Mouse (Mus musculus): ENCODE data around the gene Ddx46. TPM values are rescaled to one million over a fixed set of nuclear protein-coding genes. Genes with fewer than 3 reads are reported as not detected.

The Ddx46 gene
- total RNA-seq, 2 experiments from 2014 or later, result 33.8 to 34.3 TPM

GRCm38 (mm10) chr13:55726598-55727119 is 91.8 kb downstream of the Ddx46 start:
- no peak for DNase-seq

- DNase-seq, result peak; percentile 89
These were observed 92.5 kb downstream of the Ddx46 start, which contains the start of gene Pcbd2 for GRCm38 (mm10) chr13:55727120-55727838. Gene Pcbd2, plus strand, starts transcription at chr13:55727368.

- peak; percentile 68 for DNase-seq
These were observed 93.0 kb downstream of the Ddx46 start for GRCm38 (mm10) chr13:55727839-55728238.

- DNase-seq, result no peak
These were observed 95.9 kb downstream of the Ddx46 start for GRCm38 (mm10) chr13:55730716-55731115.

Other genes with a start within 250 kb of the Ddx46 start
- gene Slc34a1, start 236.8 kb upstream of the Ddx46 start, total RNA-seq (2021), result not detected
- gene Pfn3, start 219.8 kb upstream of the Ddx46 start, total RNA-seq (2021), result not detected
- not detected for gene F12, start 208.2 kb upstream of the Ddx46 start, total RNA-seq (2021)
- gene Grk6, start 190.0 kb upstream of the Ddx46 start, total RNA-seq (2021), result 10 to 100 TPM; 29.9 to 31.1 TPM
- gene Prr7, start 170.8 kb upstream of the Ddx46 start, total RNA-seq (2021), result 1 to 10 TPM; 2.1 to 2.3 TPM
- gene Dbn1, start 146.9 kb upstream of the Ddx46 start, total RNA-seq (2021), result 10 to 100 TPM; 64.5 to 66.8 TPM
- 100 to 1,000 TPM; 115 to 119 TPM for gene Pdlim7, start 121.4 kb upstream of the Ddx46 start, total RNA-seq (2021)
- gene Dok3, start 105.7 kb upstream of the Ddx46 start, total RNA-seq (2021), result 1 to 10 TPM; 1.0 to 1.1 TPM
- 10 to 100 TPM; 16.9 to 18.5 TPM for gene Ddx41, start 98.4 kb upstream of the Ddx46 start, total RNA-seq (2021)
- gene Fam193b, start 63.9 kb upstream of the Ddx46 start, total RNA-seq (2021), result 10 to 100 TPM; 21.2 to 24.0 TPM
- gene Tmed9, start 61.3 kb upstream of the Ddx46 start, total RNA-seq (2021), result 100 to 1,000 TPM; 116 to 121 TPM
- 10 to 100 TPM; 12.2 to 12.5 TPM for gene B4galt7, start 35.1 kb upstream of the Ddx46 start, total RNA-seq (2021)
- 10 to 100 TPM; 16.2 to 17.7 TPM for gene Caml, start 12.0 kb upstream of the Ddx46 start, total RNA-seq (2021)
- gene B230219D22Rik, start 58.1 kb downstream of the Ddx46 start, total RNA-seq (2021), result 10 to 100 TPM; 77.3 to 82.3 TPM
- 10 to 100 TPM; 35.7 to 36.6 TPM for gene Txndc15, start 79.6 kb downstream of the Ddx46 start, total RNA-seq (2021)
- gene Pcbd2, start 92.3 kb downstream of the Ddx46 start, total RNA-seq (2021), result 10 to 100 TPM; 42.2 to 45.7 TPM
- under 1 TPM in 1 of 2 experiments, not detected in 1; 0.33 TPM for gene Catsper3, start 149.5 kb downstream of the Ddx46 start, total RNA-seq (2021)
- not detected for gene Pitx1, start 201.2 kb downstream of the Ddx46 start, total RNA-seq (2021)

All from heart, postnatal 4 days (tissue).